Mouse (Mus musculus): ENCODE measurements around the gene Olfr140.

Gene Olfr140

DNA sequence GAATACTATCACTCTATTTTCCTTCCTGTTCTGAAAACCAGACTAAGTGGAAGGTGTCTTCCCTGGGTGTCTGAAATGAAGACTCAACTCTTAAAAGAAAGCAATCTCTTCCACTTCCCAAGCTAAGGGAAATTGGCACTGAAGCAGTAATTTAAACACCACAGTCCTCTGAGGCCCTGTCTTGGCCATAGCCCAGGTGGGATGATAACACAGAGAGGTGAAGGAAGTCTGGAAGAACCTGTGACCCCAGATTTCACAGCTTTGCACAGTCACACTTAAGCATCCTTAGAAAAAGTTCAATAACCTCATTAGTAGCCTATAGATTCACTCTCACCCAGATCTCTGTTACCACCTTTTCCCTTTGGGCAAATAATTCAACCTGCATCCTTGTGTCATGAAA, at the start of gene Olfr140:
TSS of gene Olfr140 (minus strand) at position 101 of the 400 bp plus-strand sequence.
- no peak for DNase-seq (ENCODE audit: low spot score in 2 of 2)

DNA sequence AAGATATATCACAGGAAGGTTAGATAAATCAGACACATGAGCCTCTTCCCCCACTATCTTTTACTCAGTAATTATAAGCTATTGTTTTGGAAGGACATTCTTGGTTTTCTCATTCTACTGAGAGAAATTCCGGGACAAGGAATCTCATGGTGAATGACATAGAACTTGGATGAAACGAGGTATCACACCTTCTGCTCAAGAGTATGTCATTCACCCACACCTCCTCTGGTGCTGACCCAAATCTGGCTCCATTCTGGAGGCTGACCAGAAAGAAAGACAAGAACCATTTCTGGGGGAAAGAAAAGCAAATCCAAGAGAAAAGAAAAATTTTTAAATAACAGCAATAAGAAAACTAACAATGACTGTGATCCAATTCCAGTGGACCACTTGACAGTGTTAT, 6.7 kb upstream of the Olfr140 start:
- DNase-seq (ENCODE audit: low spot score in 2 of 2) = no peak

DNA sequence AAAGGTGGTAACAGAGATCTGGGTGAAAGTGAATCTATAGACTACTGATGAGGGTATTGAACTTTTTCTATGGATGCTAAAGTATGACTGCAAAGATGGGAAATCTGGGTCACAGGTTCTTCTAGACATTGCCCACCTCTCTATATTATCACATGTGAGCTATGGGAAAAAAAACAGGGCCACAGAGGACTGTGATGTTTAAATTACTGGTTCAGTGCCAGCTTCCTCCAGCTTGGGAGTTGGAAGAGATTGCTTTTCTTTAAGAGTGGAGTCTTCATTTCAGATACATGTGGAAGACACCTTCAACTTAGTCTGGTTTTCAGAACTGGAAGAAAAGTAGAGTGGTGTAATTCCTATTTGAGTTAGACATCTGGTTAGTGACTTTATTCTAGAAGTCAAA, 28.4 kb downstream of the Olfr140 start, which contains the start of gene Olfr1265:
TSS of gene Olfr1265 (plus strand) at position 301 of the 400 bp plus-strand sequence.
- no peak for DNase-seq (ENCODE audit: low spot score in 2 of 2)

DNA sequence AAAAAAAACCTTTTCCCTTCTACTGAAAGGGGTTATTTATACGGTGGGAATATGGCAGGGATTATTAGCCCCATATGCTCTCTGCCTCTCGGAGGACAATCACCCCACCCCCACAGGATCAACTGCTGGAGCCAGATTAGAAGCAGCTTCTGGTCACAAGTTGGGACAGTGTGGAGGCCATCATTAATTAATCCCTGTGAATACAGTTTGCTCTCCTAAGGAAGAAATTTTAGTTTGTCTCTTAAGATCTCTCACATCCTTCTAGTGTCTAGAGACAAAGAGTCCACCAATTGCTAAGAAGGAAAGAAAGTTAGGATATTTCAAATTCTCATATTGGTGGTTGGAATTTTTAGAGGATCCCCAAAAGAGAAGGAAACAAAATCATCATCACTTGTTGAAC, 37.9 kb downstream of the Olfr140 start, which contains the start of gene Olfr1264:
TSS of gene Olfr1264 (minus strand) at position 101 of the 400 bp plus-strand sequence.
- no peak for DNase-seq (ENCODE audit: low spot score in 2 of 2)

DNA sequence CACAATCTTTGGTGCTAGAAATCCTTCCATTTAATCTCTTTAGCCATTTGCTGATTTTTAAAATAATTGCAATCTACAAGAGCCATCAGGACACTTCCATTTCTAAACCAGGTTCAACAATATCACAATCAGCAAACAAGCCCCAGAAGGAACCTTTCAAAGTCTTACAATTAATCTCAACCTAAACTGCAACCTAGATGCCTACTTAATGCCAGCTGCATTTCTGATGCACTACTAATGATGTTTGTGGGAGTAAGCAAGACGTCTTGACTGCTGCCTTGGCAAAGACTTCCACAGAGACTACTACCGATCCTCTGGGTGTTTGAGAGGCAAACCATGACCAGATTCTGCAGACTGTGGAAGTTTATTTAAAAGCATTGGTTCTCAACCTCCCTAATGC, 51.6 kb downstream of the Olfr140 start, which contains the start of gene Olfr1263:
TSS of gene Olfr1263 (plus strand) at position 301 of the 400 bp plus-strand sequence.
- no peak for DNase-seq (ENCODE audit: low spot score in 2 of 2)

DNA sequence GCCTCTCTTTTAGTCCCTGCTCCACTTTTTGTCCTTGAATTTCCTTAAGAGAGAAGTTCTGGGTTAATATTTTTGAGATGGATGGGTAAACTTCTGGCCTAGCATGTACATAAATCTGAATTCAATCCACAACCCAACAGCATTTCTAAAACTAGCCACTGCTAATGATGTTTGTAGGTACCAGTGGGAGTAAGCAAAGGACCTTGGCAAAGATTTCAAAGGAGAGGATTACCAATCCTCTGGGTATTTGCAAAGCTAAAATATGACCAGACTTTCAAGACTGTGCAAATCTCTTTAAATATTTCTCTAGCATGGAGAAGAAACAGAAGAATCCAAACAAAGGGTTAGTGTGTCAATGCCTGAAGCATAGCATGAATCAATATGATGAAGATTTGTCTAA, 63.5 kb downstream of the Olfr140 start, which contains the start of gene Olfr1262:
TSS of gene Olfr1262 (plus strand) at position 301 of the 400 bp plus-strand sequence.
- no peak for DNase-seq (ENCODE audit: low spot score in 2 of 2)
